Mouse (Mus musculus) cerebellum, postnatal 25 days (tissue): ENCODE results near the gene Phactr2.
A peak's percentile ranks its signal among the peaks of the same experiment; 100 is the strongest.
"Not testable (repeated sequence)": the region's sequence is repeated elsewhere in the genome, so short reads cannot be mapped to it uniquely, and the experiment has no call there.

Experiments
- DNase-seq, 2 experiments: peaks; one replicate each; pipeline ENCODE4 v3.0.0; 2021; ENCODE audit warnings: mixed read lengths in 2 of 2

The Phactr2 gene

DNA sequence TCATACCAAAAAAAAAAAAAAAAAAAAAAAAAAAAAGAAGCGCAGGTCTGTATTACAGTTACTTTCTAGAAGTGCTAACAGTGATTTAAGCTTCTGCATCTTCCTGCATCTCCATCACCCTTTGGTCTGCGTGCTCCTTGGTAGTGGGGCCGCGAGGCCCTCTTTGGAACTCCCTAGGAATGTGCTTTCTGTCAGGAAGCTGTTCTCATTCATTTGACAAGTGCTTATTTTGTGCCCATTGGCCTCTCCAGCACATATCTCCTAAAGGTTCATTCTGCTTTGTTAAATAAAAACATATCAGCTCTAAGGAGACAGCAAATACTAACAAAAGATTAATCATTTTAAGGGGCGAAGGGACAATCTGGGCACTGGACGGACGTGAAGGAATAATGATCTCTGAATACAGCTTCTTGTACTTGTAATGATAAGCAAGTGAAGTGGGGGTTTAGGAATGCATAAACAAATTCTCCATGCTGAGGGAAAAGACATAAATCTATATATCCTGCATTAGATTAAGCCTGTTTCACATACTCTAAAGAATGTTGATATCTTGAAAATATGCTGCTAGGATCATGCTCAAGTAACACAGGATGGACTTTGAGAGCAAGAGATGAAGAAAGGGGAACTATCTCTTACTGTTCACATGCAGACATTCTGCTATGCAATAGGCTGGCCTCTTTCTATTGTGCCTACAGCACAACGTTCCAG lies 264.1 kb downstream of the Phactr2 start:
- no peak for DNase-seq

DNA sequence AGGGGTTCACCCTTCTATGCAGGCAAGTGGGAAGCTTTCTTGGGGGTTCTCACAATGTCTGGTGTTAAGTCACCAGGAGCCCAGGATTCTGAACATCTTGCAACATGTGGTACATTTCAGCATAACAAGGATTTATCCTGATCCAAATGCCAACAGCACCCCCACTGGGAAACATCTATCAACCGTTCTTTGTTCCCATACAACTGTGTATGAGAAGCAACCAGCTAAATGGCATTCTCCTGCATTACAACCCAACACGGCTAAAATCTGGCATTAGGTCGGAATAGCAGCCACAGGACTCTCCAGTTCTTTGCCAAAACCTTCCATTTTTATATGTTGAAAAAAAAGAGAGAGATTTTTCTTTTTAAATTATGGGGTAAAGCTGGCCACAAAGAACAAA lies 264.7 kb downstream of the Phactr2 start:
- DNase-seq: no peak

DNA sequence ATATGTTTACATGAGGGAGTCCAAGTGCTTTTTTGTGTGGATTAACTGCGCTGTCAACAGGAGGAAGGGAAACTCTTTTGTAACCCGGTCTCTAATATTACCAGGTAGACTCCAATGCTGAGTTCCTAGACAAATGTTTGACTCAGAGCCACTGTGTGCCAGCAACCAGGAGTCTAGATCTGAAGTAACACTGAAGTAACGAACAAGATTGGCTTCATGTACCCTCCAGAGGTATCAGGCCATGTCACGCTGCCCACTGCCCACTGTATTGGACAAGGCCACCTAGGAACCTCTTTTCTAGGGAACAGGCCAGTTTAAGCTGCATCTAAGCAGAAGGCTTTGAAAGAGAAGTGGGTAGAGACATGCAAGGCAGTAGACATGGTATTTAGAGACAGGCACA lies 265.2 kb downstream of the Phactr2 start:
- DNase-seq: no peak

DNA sequence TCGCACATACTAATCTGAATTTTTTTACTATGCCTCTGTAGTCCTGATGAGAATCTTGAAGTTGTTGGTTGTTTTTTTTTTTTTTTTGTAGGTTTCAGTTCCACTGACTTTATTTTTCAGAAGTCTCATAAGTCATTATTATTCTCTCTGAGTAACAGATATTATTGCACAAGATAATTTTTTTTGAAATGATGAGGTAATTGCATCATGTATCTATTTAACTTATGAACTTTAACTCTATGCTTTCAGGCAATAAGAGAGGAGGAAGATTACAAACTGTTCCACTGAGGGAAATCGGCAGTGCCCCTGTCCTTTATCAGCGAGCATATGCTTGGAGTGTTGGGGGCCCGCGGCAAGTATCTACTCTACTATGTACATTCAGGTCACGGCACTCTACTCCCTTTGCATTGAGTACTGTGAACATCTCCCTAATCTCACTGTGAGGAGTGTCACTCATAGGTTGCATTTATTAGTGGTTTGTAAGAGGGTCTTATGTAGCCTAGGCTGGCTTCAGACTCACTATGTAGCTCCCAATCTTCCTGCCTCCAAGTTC lies 272.4 kb downstream of the Phactr2 start:
- no peak for DNase-seq

DNA sequence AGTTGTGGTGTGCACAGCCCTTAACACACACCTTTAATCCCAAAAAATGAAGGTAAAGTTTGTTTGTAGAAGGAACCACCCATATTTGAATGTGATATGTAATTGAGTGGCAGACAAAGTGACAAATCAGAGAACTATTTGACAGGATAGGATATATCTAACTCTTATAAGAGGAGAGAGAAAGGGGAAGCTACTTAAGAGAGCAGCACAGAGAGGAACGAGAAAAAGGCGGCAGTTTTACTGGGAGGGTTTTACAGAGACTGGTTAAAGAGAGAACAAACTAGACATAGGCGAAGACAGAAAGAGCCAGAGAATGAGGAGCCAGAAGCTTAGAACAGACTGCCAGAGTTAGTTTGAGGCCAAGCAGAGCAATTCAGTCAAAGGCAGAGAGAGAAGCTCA lies 273.4 kb downstream of the Phactr2 start:
- DNase-seq: no peak

DNA sequence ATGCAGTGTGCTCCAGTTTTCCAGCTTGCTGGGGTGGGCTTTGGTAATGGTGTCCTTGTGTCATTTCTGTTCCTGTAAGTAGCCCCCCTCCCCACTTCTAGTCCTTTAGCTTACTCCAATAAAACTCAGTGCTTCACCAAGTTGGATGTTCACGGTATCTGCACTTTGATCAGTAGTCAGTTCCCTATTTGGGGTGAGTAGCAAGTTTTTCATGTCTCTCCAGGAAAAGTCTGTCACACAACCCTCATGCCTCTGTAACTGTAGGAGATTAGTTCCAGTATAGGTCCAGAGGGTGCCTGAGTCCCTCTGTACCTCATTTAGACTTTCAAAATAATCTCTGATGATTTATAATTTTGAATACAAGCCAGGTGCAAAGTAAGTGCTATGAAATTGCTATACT lies 275.0 kb downstream of the Phactr2 start:
- DNase-seq: no peak

DNA sequence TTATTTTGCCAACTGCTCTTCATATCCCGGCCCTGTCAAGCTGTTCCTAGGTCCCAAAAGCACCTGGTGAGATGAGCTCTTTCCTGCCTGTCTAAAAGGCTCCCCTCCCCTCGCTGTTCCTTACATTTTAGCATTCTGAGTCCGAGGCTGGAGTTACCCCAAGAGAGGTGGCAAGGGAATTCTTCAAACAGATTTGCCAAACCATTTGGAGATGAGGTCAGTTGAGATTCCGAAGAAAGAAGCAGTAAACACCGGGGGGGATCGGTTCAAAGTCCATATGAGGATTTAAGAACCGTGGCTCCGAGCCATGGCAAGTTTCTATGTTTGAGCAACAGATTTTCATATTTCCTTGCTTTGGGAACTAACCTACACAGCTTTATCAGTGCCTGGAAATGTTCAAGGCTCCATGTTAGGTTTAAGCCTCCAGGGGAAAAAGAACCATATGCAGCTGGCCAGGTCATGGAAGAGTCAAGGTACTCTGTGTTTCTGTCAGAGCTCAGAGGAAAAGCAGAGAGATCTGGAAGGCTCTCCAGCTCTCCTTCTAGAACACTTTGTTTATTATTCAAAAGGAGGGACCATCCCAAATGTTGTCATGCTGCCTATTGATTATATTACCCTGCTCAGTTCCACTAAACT lies 277.2 kb downstream of the Phactr2 start:
- DNase-seq: no peak

DNA sequence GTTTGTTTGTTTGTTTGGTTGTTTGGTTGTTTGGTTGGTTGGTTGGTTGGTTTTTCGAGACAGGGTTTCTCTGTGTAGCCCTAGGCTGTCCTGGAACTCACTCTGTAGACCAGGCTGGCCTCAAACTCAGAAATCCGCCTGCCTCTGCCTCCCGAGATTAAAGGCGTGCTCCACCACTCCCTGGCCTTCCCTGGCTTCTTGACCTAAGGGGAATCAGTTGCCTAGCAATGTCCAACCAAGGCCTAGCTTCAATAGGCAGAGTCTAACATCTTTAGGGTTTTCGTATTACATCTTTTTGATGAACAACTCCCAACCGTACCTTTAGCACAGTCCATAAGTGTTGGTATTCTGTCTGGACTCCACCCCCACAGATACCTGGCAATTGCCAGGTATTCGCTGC lies 280.7 kb downstream of the Phactr2 start:
- not testable (repeated sequence) for DNase-seq

DNA sequence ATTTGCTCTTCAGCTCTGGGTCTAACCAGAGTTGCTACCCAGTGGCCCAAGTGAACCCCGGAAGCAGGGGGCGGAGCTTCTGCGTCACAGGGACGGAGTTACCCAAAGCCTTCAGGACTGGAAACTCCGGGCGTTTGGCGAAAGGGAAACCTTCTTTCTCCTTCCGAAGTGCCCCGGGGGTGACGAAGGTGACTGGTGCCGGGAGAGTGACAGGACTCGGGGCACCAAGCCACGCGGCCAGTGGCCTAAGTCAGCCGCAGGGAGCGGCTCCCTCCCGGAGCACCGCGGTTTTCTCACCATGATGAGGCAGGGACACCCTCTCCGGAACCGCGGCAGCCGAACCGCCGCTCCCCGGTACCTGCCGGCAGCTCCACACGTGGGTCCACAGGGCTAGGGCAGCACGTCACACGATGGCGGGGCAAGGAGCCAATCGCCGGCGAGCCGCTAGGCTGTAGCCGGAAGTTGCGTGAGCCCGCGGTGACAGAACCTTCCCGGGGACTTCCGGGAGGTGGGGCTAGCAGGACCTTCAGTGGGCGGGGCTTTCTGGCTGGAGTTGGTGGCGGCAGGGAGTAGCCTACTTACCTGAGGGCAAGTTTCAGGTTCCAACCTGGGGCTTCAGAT lies 281.4 kb downstream of the Phactr2 start, which contains the start of gene Ltv1:
Gene Ltv1 (minus strand): TSS at position 438 of the 621 bp plus-strand sequence.
- peak; percentile 95 to 99 for DNase-seq

DNA sequence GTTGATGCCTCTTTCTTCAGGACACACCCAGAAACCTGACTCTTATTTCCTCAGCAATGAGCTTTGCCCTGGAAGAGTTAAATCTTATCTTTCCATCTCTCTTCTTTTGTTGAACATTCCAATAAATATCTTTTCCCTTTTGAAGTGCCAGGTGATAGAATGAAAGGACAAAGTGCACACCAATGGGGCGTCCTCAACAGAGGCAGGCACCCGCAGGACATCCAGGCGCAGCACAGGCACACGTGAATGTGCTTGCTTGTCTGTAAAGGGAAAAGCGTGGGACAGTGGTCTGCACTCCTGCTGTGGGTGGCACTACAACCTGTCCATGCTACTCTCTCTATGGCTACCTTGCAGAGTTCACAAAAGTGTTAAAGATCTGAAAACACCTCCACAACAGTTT lies 284.3 kb downstream of the Phactr2 start:
- DNase-seq: no peak

DNA sequence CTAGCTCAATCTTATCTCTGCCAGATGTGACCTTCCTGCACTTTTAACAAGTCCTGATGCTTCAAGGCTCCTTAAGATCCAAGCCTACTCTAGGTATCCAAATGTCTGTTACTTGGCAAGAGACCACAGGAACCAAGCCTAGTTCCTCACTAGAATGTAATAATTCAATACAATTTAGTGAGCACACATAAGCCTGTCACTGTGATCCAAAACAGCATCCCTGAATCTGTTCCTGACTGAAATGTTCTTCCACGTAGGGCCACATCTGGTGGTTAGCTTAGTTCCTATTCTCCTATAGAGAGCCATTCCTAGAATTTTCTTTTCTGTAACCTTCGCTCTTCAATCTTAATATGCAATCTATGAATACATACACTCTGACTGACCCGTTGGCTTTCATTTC lies 287.5 kb downstream of the Phactr2 start:
- DNase-seq: no peak

DNA sequence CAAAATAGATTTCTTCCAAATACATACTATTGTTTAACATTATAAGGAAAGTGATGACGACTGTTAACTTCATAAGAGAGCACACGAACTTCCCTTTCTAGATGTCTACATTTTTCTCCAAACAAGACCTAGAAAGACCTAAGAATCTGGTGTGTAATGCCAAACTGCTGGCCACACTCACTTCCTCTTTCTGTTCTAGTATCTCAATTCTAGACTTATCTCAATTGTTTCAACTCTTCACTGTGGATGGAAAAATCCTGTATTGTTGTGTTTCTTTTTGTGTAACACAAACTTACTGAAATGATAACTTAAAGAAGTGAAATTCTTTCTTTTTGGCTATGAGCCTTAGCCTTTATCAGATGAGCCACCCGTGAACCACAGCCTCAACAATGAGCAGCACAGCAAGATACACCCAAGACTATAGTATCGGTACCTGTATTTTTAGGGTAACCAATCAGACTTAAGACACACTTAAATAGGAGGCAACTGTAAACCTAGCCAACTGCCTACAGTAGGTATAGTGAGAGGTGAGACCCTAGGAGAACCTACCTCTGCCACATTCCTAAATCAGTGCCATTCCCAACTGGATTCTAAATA lies 289.9 kb downstream of the Phactr2 start:
- no peak for DNase-seq

DNA sequence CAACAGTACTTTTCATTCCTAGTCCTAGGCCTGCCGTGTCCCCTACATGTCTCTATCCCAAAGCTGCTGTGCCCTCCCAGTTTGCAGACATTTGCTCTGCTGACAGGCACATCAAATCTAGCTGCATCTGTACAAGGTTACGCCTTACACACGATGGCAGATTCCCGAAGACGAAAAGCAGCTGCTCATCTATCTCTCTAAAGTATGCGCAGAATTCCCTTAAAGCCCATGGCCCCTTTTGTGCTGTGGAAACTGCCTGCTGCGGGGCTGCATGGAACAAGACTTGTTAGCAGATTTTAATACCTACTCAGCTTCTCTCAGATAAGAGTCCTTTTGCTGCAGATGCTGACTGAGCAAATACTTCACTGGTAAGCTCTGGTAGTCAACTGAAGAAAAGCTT lies 294.0 kb downstream of the Phactr2 start:
- no peak for DNase-seq

DNA sequence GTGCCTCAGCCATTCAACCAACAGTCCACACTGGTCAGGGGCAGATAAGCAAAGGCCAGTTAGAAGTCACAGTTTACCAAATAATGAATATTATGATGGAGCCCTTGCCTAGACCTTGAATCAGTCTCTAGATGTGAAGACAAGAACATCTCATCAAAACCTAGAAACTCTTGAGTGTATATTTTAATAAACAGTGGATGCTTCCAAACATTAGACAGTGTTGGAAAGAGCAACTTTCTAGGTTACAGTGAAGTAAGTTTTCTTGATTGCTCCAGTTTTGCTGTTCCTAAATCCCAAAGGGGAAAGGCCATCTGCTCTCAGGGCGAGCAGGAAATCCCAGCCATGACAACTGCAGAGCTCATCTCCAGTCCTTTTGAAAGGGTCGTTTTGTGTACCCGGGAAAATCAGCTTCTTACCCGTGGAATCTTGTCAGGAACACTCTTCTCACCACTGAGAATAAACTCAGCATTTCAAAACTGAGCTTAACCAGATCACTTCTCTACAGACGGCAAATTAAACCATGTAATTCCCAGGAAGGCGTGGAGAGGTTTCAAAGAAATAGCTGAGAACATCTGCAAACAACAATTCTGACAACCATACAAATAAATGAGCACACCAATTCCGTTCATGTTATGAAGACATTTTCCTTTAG lies 296.1 kb downstream of the Phactr2 start, which contains the start of gene Zc2hc1b:
Gene Zc2hc1b (minus strand): TSS at position 51 of the 652 bp plus-strand sequence.
- DNase-seq: no peak

DNA sequence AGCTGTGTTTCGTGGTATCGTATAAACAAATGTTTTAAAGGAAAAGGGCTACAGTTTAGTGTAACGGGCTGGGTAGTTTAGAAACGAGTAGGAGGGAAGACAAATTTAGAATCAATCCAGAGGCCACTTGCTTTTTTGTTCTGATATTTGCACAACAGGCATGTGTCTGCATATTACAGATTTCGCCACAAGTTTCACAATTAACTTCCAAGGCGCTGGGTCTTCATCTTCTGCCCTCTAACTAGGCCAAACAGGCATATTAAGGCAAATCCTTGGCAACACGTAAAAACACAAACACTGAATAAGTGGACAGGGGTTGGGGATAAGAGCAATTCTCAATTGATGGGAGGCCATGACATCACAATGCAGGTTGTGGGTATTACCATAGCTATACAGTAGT lies 298.3 kb downstream of the Phactr2 start:
- no peak for DNase-seq

DNA sequence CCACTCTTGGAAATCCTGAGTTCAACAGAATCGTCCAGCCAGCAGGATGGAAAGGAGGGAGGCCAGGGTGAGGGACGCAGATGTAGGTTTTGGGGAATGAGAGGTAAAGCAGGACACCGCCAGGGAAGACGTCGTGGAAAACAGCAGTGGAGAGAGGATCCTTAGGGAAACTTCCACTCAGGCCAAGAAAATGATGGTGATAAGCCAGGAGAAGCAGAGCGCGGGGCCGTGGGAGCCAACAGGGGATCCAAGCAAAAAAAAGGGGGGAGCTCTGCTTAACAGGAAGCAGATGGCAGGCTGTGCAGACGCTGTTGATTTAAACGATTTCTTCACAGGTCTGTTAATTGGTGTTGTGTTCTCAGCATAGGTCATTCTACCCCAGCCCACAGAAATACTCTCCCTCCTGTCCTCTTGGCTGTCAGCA lies 301.4 kb downstream of the Phactr2 start:
- peak in 1 of 2 experiments; percentile 8 for DNase-seq

DNA sequence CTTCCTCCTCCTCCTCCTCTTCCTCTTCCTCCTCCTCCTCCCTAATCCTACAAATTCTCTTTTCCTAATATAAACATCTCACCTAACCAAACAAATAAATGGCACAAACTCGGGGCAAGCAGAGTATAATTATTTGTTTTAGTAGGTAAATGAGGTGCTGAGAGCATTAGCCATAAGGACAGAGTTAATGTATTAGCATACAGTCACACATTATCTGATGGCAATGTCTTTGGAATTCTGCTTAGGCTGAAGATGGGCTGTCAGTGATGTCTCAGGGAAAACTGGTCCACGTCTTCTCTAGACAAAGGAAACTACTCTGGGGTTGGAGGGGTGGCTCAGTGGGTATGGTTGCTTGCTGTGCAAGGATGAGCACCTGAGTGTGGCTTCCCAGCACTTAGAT lies 302.8 kb downstream of the Phactr2 start:
- DNase-seq: no peak

DNA sequence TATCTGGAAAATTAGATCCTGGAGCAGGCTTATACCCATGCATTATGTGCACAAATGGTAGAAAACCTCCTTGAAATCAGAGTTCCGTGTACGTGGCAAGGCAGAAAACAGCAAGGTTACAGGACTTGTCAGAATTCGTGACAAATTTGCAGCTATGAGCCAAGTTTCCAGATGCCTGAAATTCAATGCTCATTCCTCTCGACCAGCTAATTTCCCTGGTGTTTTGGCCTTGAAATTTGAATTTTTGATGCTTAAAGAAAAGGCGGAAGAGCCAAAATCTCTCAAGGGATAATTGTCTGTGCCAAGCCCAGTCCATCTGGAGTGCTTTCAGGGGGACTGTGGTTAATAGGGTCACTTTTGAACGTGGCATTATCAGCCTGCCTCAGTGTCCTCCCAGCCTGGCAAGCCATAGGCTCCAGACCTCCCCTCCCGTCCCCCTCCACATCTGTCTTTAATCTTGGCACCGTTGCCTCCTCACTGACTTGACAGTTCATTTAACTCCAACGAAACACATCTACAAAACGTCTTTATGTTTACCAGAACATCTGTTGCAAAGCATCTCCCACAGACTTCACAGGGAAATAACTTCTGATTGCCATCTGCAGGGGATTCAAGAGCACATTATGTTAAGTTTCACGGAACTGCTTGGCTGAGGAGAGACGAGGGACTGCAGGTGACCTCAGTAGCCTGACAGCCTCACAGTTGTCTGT lies 303.3 kb downstream of the Phactr2 start:
- no peak for DNase-seq

DNA sequence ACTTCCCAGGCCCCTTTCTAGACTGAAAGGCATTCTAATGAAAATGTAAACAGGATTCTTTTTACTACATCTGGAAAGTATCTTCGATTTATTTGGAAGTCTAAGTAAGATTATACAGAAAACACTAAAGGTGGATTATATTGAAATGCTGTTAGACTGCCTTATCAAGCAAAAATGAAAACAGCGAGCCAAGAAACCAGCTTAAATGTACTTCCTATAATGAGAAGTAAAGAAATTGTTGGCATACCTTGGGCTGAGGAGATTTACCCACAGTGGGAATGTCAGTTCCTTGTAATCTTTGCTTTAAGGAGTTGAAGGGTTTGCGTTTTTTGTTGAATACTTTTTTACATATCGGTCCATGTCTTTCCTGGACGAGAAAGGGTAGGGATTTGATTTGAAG lies 305.8 kb downstream of the Phactr2 start:
- no peak for DNase-seq

DNA sequence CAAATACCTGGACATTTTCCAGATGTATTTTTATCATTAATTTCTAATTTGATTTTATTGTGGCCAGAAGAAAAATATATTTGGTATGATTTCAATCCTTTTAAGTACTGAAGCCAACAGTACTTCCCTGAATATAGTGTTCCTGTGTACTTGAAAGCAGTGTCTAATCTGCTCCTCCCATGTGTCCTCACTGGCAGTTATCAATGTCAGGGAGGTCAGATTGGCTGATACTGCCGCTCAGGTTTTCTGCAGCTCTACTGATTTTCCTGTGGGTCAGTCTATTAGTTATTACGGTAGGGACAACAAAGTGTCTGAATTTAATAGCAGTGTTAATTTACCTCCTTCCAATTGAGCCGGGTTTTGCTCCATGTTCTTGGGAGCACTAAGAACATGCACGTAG lies 312.2 kb downstream of the Phactr2 start:
- no peak for DNase-seq

DNA sequence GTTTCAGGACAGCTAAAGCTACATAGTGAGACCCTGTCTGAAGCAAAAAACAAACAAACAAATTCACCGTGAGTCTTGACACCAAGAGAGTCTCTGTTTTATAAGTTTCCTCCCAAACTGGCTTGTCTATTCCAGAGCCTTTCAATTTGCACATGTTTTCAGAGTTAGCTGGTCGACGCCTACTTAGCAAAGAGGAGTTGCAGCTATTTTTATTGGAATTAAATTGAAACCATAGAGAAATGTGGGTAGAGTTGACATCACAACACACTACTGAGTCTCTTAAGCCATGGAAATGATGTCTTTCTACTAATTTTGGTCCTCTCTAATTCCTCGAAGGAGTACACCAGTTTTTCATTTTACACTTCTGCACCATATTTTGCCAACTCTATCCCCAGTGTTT lies 313.3 kb downstream of the Phactr2 start:
- no peak for DNase-seq
